Mouse (Mus musculus): Measurements from ENCODE around the gene Helz2.
"Not testable (repeated sequence)": the region's sequence is repeated elsewhere in the genome, so short reads cannot be mapped to it uniquely, and the experiment has no call there.

Gene Helz2

DNA sequence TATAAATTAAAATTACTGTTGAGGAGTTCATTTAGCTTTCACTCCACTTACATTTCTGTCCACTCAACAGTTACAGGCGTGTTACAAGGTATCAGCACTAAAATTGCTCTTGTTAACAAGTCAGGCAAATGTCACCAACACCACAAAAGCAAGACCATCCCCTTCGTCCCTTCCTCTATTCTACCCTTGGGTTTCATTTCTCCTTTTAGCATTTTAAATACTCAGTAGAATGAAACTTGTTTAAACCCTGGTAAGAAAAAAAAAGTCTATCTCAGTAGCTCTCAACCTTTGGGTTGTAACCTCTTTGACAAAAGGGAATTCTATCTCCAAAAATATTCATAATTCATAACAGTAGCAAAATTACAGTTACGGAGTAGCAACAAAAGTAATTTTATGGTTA is 48.8 kb downstream of the Helz2 start:
- DNase-seq (ENCODE audit: low spot score), result no peak

DNA sequence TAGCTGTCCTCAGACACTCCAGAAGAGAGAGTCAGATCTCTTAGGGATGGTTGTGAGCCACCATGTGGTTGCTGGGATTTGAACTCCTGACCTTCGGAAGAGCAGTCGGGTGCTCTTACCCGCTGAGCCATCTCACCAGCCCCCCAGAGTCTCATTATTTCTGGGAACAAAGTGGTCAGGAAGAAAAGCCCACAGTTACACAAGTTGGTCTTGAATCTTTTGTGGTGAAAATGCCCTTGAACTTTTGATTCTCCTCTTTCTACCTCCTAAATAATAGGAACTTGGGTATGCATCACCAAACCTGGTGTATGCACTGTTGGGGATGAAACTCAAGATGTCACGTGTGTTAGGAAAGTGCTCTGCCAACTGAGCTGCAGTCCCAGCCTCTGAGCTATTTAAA is 49.9 kb downstream of the Helz2 start:
- DNase-seq (ENCODE audit: low spot score), result no peak

DNA sequence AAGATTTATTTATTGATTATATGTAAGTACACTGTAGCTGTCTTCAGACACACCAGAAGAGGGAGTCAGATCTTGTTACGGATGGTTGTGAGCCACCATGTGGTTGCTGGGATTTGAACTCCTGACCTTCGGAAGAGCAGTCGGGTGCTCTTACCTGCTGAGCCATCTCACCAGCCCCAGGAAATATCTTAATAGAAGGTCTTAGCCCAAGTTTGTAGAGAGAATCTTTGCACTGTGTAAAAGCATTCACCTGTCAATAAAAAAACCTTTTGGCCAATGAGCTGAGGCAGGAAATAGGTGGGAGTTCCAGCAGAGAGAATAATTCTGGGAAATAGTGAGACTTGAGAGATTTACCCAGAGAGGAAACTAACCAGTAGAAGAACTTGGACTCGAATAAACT is 50.4 kb downstream of the Helz2 start:
- DNase-seq (ENCODE audit: low spot score), result not testable (repeated sequence)

DNA sequence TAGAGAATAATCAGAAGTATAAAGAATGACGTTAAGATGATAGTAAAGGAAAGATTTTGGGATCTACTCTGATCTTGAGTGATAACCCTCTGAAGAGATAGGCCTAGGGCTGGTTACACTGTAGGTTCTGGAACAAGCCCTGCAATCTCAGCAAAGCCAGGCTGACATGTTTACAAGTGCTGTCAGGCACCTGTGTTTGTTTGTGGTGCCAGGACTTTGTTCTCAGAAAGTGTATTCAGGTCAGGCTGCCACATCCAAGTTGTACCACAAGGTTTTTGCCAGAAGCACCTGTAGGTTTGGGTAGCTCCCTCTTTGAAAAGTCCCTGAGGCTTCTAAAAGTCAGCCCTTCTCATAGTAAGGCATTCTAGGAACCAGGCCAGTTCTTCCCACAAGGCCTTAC is 52.5 kb downstream of the Helz2 start:
- no peak for DNase-seq (ENCODE audit: low spot score)

DNA sequence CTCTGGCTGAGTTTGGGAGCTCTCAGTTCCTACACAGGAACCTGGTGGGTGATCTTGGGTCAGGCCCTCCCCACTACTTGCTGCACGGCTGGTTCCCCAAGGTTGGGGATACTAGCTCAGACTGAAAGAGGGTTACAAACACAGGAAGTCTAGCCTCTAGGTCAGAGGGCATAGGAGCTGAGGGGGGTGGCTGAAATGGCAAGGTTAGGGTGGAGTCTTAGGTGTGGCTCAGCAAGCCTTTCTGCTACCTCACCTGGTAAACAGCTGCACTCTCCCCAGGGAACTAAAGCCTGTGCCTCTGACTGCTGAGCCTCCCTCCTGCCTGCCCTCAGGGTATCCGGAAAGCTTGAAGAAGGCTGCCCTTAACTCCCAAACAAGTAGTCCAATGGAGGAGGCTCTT is 53.1 kb downstream of the Helz2 start:
- DNase-seq (ENCODE audit: low spot score), result no peak

DNA sequence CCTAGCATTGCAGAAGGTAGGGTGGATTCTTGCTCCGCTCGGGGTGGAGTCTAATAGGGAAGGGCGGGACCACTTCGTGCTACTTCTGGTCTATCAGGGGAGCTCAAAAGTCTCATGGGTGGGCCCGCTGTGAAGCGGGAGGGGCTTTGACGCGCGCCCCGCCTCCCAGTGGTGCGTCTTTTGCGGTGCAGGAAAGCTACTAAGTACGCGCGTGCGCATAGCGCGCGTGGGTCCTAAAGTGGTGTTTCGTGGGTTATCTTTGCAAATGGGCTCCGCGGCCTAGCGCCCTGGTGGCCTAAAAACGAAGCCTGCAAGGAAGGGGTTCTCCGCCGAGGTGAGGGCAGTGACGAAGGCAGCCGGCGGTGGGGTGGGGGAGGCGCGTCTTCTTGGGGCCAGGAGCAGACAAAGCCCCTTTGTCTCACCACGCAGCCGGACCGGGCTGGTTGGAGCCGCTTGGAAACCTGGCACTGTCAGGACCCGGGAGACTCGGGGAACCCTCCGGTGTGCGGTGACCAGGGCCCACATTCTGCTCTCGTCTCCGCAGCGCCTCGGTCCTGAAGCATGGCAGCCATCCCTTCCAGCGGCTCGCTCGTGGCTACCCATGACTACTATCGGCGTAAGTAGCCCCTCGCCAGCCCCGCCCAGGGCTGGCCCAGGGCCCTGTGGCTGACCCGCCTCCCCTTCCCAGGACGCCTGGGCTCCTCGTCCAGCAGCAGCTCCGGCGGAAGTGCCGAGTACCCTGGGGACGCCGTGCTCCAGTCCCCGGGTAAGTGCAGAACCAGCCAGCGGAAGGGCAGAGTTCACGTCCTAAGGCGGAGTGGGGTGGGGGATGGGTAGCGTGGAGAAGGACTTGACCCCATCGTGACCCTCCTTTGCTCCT is 54.5 kb downstream of the Helz2 start, which contains the start of gene Ppdpf:
Ppdpf (plus strand) TSS at position 127 of the 880 bp plus-strand sequence.
- DNase-seq (ENCODE audit: low spot score), result peak; percentile 54

DNA sequence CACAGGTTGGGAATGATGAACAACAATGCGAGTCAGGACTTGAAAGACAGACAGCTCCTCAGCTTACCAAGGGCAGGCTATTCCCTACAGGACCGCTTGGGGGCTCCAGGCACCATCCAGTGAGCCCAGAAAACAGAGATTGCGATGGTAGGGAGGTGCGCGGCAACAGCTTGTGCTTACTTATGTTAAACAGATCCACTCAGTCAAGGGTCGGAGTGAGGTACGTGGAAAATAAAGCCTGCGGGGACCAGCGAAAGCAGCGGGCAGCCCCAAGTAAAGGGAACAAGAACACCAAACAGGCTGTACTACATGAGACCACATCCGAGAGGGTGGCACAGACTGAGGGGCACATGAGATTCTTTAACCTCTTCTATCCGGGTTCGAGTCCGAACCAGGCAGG is 55.2 kb downstream of the Helz2 start:
- peak; percentile 42 for DNase-seq (ENCODE audit: low spot score)

DNA sequence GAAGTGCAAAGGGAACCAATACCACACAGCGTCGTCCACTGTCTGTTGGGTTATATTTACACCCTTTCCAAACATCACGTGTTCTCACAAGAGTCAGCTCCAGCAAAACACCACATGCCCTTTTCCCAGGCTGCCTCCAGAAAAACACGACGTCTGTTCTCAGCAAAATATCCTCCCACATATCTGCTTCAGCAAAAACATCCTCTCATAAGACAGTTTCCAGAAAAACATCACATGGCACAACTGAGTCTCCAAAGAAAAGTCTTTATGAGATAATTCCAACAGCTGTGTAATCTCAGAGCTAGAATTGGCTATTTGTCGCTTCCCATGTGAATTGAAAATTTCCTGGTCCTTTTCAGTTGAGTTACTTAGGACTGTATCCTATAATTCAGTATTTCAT is 60.9 kb downstream of the Helz2 start:
- no peak for DNase-seq (ENCODE audit: low spot score)

DNA sequence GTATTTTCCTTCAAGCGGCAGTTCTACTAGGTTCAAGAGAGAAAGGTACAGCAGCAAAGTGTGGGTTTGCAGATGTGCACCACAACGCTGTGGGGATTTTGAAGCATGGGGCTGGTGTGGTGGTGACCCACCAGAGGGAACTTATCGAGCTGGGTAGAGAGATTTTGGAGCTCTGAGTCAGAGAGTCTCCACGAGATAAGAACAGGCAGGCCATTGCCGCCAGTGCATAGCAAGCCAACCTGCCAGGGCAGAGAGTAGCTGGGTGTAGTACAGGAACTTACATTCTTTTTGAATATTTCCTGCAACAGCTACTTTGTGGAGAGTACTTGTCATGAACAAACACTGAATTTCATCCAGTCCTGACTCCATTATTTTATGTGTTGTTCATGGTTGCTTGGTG is 63.4 kb downstream of the Helz2 start:
- no peak for DNase-seq (ENCODE audit: low spot score)

DNA sequence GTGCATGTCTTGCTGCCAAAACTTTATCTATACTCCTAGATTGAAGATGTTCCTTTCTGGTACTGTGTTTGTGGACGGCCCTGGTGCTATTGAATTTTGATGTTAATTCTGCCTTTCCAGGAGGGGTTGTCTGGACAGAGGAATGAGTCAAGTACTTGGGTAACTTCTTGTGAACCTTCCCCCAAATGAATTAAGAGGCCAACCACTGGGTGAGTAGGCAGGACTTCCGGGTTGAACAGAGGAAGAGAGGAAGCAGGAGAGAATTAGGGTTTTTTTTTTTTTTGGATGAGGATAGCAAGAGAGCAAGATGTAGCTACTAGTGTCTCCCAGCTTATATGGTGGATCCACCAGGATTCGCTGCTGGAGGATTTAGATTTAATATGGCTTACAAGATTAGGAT is 63.8 kb downstream of the Helz2 start:
- no peak for DNase-seq (ENCODE audit: low spot score)

Measured in urinary bladder, postnatal 10 days (tissue).